Mouse (Mus musculus) testis, adult 2 months (tissue): ENCODE measurements around the gene Crat. TPM values are rescaled to one million over a fixed set of nuclear protein-coding genes. Genes with fewer than 3 reads are reported as not detected.

Source experiments
- H3K27ac ChIP-seq: fragments of 200-500 bp; 2 replicates; pipeline ENCODE4 v1.5.1; 2012; ENCODE audit warnings: low read depth, low read length; ENCODE audit not compliant: control insufficient read depth, insufficient read depth
- H3K27me3 ChIP-seq: fragments of 200-500 bp; 2 replicates; pipeline ENCODE4 v1.6.1; 2012; ENCODE audit warnings: mild to moderate bottlenecking, low read length, moderate library complexity; ENCODE audit not compliant: control insufficient read depth, insufficient read depth
- H3K36me3 ChIP-seq: fragments of 200-500 bp; 2 replicates; pipeline ENCODE4 v1.6.1; 2012; ENCODE audit warnings: mild to moderate bottlenecking, low read length; ENCODE audit not compliant: control insufficient read depth, insufficient read depth
- H3K4me1 ChIP-seq: fragments of 200-500 bp; 2 replicates; pipeline ENCODE4 v1.6.1; 2012; ENCODE audit warnings: low read length; ENCODE audit not compliant: control insufficient read depth, insufficient read depth
- H3K4me3 ChIP-seq: fragments of 200-500 bp; 2 replicates; pipeline ENCODE4 v1.5.1; 2012; ENCODE audit warnings: low read depth, mild to moderate bottlenecking, low read length, moderate library complexity, mixed read lengths; ENCODE audit not compliant: control insufficient read depth
- CTCF ChIP-seq: fragments of 200-500 bp; IDR thresholded peaks from 2 replicates; pipeline ENCODE4 v1.5.1; 2012; ENCODE audit warnings: low read depth, mild to moderate bottlenecking, inconsistent platforms, low read length, moderate library complexity; ENCODE audit not compliant: control insufficient read depth, insufficient read depth, insufficient replicate concordance
- POLR2A ChIP-seq: fragments of 200-500 bp; IDR thresholded peaks from 2 replicates; pipeline ENCODE4 v1.6.1; 2012; ENCODE audit warnings: low read depth, mild to moderate bottlenecking, inconsistent platforms, low read length, moderate library complexity; ENCODE audit not compliant: control insufficient read depth
- polyA plus RNA-seq: library from polyadenylated mRNA; depleted of rRNA; stranded (reverse); fragments of >200 nt; gene quantifications from 2 replicates; pipeline ENCODE4 v1.2.3, GENCODE M21; 2012; rRNA removed

The Crat gene
- polyA plus RNA-seq, 1 experiment = 591 TPM

GRCm38 (mm10) chr2:30357552-30358510 is 57.8 kb downstream of the Crat start:
- H3K4me3 ChIP-seq = no peak overlapping the region
- no peaks in the 10 kb centered on the region for H3K27me3 ChIP-seq
- no peaks in the 10 kb centered on the region for H3K36me3 ChIP-seq
- no peak overlapping the region for H3K27ac ChIP-seq
- peaks cover 12% of the 10 kb centered on the region for H3K4me1 ChIP-seq
- no peak for TF ChIP-seq CTCF
- no peak for TF ChIP-seq POLR2A

DNA sequence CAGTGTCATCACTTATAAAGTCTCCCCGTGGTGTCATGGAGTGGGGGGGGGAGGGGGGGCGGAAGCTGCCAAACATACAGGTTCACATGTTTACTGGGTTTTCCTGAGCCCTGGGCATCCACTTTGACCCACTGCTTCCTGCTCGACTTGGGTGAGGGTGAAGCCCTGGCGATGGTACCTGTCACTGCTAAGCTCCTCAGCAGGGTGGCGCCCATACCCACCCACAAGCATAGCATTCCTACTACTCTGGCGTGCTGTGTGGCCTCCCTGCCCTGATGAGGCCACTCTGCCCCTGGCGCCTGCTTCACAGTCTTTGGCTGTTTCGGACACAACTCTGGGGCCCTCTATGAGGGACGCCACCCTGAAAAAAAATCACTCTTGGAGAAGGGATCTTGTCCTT is 58.7 kb downstream of the Crat start:
- H3K27ac ChIP-seq = no peak overlapping the region
- no peak for TF ChIP-seq CTCF
- TF ChIP-seq POLR2A = no peak
- no peak overlapping the region for H3K4me3 ChIP-seq
- no peaks in the 10 kb centered on the region for H3K27me3 ChIP-seq
- no peaks in the 10 kb centered on the region for H3K36me3 ChIP-seq
- H3K4me1 ChIP-seq = peaks cover 12% of the 10 kb centered on the region

- TF ChIP-seq POLR2A (no peak), CTCF (no peak)
- no peaks in the 10 kb centered on the region for H3K27me3 ChIP-seq
- H3K4me3 ChIP-seq = no peak overlapping the region
- no peaks in the 10 kb centered on the region for H3K36me3 ChIP-seq
- H3K27ac ChIP-seq = no peak overlapping the region
- H3K4me1 ChIP-seq = peaks cover 12% of the 10 kb centered on the region
These were observed 59.3 kb downstream of the Crat start for GRCm38 (mm10) chr2:30356266-30356665.

DNA sequence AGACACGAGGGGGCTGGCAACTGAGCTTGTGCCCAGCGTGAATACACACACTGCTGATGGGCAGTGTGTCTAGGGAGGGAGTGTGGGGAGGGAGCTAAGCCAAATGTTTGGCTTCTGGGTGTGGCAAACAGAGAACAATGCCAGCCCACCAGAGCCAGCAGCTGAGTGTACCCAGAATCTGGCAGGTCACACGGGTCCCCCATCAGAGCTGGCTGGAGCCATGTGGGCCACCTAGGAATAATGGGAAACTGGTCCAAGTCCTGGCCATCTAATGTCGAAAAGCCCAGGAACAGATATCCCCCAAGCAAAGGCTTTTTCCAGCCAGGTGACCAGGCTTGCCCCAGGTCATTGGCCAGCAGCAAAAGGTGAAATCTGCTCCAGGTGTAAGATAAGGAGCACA is 59.8 kb downstream of the Crat start:
- Histone ChIP-seq H3K27ac (no peak overlapping the region), H3K36me3 (no peaks in the 10 kb centered on the region), H3K27me3 (no peaks in the 10 kb centered on the region), H3K4me3 (no peak overlapping the region), H3K4me1 (peaks cover 12% of the 10 kb centered on the region)
- TF ChIP-seq CTCF (no peak), POLR2A (no peak)

- TF ChIP-seq CTCF (no peak), POLR2A (no peak)
- Histone ChIP-seq H3K27ac (no peak overlapping the region), H3K27me3 (no peaks in the 10 kb centered on the region), H3K4me3 (no peak overlapping the region), H3K4me1 (no peaks in the 10 kb centered on the region), H3K36me3 (no peaks in the 10 kb centered on the region)
These were observed 64.5 kb downstream of the Crat start for GRCm38 (mm10) chr2:30351149-30351548.

Other genes starting within 250 kb of the Crat start
- 2.4 and 2.9 TPM in 2 replicates for gene Endog, start 244.3 kb downstream of the Crat start, polyA plus RNA-seq
- gene Spout1, start 237.4 kb downstream of the Crat start, polyA plus RNA-seq = 149 and 160 TPM in 2 replicates
- gene Kyat1, start 210.0 kb downstream of the Crat start, polyA plus RNA-seq = 16.0 and 16.4 TPM in 2 replicates
- 8.8 TPM in 2 replicates for gene Lrrc8a, start 178.1 kb downstream of the Crat start, polyA plus RNA-seq
- gene Gm28035, start 175.2 kb downstream of the Crat start, polyA plus RNA-seq = 0.76 and 0.98 TPM in 2 replicates
- gene Phyhd1, start 149.6 kb downstream of the Crat start, polyA plus RNA-seq = 1.8 and 3.0 TPM in 2 replicates
- not detected in 2 replicates for gene Gm28038, start 134.8 kb downstream of the Crat start, polyA plus RNA-seq
- gene Dolk, start 129.5 kb downstream of the Crat start, polyA plus RNA-seq = 6.2 and 6.6 TPM in 2 replicates
- gene Nup188, start 129.4 kb downstream of the Crat start, polyA plus RNA-seq = 125 and 135 TPM in 2 replicates
- 21.8 and 25.3 TPM in 2 replicates for gene Sh3glb2, start 56.5 kb downstream of the Crat start, polyA plus RNA-seq
- gene Miga2, start 51.6 kb downstream of the Crat start, polyA plus RNA-seq = 6.3 and 6.7 TPM in 2 replicates
- 27.3 and 32.6 TPM in 2 replicates for gene Dolpp1, start 23.6 kb downstream of the Crat start, polyA plus RNA-seq
- 87.3 and 106 TPM in 2 replicates for gene Ptpa, start 226 bp upstream of the Crat start, polyA plus RNA-seq
- 2.2 and 2.8 TPM in 2 replicates for gene Ier5l, start 58.4 kb upstream of the Crat start, polyA plus RNA-seq
- gene Cstad, start 179.2 kb upstream of the Crat start, polyA plus RNA-seq = 0.51 TPM in 1 of 2 replicates, not detected in the other